Mouse (Mus musculus) heart, postnatal 25 days (tissue): Measurements from ENCODE around the gene Hdac9. TPM values are rescaled to one million over a fixed set of nuclear protein-coding genes. Genes with fewer than 3 reads are reported as not detected.

Source experiments
- DNase-seq: peaks from one replicate; pipeline ENCODE4 v3.0.0; 2022; ENCODE audit warnings: low spot score
- intact Hi-C: fragments of 180-260 bp; cut with DNase I; formaldehyde crosslinking; loops from one replicate; pipeline ENCODE4 v1.15.1; 2025
- total RNA-seq, 2 experiments: library from RNA; stranded (reverse); gene quantifications; 2 replicates each; pipeline ENCODE4 v1.2.3; 2021

Hdac9 gene
- total RNA-seq, 2 experiments from 2014 or later, result 20.5 to 26.8 TPM

DNA sequence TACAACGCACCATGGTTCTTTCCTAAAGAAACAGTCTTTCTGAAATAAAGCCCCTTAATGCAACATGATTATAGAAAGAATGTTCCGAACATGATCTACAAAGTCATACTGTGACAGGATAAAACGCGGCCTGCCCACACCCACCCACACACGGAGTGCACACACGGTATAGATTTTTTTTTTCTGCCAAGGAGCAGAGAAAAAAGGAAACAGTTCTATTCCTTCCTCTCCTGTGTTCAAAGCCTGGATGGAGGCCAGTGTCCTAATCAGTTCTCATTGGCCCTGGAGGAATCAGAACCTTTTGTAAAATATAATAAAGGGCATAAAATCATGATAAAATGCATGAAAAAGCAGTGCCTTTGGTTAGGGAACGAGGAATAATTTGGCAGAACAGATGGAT lies 624.5 kb downstream of the Hdac9 start:
- intact Hi-C loops, result no loop called here
- no peak for DNase-seq

DNA sequence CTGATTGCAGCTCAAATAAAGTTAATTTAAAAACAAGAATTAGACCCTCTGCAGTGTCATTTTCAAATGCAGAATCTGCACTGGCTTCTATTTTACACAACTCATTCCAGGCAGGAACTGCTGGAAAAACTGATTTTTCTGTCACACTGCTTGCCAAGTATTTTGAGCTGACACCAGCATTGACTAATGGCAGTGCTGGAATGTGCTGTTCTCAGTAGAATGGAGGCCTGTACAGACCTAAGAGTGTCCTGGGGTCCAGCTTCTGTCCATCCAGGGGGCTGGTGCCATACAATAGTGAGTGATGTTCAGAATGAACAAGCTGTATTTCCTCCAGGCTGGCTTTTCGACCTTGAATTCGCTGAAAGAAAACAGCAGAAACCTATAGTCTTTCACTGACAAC lies 629.7 kb downstream of the Hdac9 start:
- intact Hi-C loops, result no loop called here
- no peak for DNase-seq

DNA sequence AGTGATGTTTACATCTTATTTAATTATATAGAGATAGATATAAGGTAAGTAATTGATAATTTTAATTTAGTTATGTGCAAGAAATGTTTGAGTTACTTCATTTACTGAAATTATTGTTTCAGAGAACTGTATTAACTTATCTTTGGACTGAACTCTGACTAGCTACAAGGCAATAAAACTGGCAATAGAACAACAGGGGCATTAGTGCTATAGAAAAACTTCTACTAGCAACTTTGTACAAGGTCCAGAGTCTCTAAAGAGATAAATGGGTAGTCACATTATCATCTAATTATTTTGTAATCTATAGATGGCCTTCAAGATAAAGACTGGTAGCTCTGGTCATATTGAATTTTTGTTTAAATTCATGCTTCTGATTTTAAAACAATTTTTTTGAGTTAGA lies 632.0 kb downstream of the Hdac9 start:
- no peak for DNase-seq
- intact Hi-C loops, result no loop called here

DNA sequence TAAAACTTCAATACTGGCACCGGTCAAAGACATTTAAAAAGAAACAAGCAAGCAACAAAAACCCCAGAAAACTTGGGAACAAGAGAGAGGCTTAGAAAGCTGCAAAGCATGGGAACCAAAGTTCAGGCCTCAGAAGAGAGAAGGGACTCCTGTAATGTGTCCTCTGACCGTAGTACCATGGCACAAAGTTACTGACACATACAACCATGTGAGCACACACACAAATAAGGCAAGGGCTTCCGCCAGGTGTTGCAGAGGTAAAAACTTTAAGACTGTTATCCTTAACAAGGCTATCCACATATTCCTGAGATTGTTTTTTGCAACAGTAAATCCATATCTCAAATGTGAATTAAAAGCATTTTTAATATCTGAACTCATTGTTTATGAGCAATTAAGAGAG lies 632.5 kb downstream of the Hdac9 start:
- intact Hi-C loops, result no loop called here
- no peak for DNase-seq

DNA sequence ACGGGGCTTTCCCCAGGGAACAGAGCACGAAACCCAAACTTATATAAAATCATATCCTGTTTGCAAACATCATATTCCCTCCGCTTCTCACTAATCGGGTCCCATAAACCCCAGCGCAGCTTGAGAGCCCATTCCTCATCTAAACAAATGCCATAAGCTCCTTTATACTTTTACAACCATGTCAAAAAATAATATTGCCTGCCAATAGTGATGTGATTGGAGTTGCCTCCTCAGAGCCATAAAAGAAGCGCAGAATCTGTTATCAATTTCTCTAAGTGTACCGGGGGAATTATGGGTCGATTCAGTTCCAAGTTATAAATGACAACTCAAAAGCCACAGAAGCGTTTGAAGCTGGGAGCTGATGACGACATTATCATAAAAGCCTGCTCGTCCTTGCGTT lies 638.1 kb downstream of the Hdac9 start:
- intact Hi-C loops, result no loop called here
- DNase-seq, result no peak

DNA sequence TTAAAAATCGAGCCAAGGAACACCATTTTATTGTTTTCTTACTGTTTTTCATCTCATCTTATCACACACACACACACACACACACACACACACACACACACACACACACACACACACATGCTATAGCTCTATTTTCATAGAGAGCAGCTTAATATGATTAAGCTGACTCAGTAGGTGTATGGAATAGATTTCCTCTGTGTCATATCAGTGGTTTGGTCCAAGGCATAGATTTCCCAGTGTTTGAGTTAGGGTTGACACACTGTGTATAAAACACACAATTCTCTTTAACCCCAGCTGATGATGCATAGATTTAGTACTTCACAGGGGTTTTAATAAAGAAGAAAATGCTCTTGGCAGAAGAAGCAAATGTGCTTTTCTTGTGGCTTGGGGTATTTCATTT lies 643.1 kb downstream of the Hdac9 start:
- DNase-seq, result no peak
- intact Hi-C loops, result no loop called here

DNA sequence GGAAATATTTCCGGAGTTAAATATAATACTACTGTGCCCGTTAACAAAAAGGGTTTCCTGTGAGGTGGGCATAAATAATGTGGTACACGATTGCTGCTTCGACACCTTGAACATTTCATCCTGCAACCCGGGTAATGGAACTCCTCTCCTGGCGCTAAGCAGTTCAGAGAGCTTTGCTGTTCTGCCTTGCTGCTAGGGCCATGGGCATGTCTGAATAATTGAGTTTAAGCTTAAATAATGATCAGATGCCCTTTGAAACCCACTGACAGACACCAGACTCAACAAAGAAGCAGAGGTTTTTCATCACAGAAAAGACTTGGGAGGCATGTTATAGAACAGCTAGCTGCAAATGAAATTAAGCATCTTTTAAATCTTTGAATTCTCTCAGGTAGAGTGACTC lies 646.8 kb downstream of the Hdac9 start:
- intact Hi-C loops, result no loop called here

DNA sequence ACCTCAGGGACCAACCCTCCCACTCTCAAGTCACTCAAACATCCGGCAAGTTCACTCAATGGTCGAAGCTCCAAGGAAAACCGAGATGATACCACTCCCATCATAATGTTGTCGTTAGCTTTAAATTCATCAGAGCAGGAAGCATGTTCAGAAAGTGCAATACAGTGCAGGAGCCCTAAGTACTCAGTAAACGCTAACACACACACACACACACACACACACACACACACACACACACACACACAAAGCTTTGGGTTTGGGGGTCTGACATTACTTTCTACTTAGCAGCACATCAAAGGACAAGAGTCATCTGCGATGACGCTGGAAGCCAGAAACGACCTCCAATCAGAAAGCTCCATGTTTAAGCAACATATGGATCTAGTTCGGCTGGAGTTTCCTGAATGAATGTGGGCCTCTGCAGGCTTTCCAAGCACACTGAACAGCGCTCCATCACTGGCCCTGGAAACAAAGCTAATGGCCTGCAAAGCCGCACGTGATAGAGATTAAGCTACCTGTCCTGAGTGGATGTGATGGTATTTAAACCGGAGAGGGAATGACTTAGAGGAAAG lies 647.3 kb downstream of the Hdac9 start:
- DNase-seq, result no peak
- intact Hi-C loops, result no loop called here

More for the DNA sequence above, 646.8 kb downstream of the Hdac9 start:
- DNase-seq, result no peak

DNA sequence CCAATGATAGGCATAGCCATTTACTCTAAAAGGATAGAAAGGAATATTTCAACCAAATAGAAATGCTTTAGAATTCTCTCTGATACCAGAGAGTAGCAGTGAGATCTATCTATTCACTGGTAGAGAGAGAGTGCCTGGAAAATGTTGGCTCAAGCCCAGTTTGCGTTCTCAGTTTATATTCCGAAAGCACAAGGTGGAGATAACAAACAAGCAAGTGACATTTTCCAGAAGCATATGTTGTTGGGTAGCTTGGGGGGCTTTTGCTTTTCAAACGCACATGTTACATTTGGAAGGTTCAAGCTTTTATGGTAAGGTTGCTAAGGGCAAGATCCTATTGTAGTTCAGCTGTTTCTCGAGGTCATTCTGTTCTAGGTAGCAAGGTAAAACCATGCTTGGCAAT lies 657.2 kb downstream of the Hdac9 start:
- no peak for DNase-seq
- intact Hi-C loops, result no loop called here

DNA sequence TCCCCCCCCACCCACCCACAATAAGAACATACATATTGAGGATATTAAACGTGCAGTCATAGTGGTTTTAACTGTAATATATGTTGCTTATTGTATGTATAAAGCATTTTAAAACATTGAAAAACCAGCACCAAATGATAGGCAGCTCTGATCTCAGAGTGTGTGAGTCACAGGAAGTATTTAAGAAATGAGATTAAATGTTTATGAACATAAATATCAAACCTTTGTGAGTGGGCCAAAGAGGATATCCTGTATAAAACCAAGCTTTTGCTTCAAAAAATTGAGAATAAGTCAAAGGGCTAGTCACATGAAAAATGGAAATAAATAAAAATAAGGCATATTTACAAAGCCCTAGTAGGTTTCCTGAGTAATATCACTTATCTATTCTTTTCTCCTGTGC lies 667.7 kb downstream of the Hdac9 start:
- intact Hi-C loops, result no loop called here
- DNase-seq, result no peak

DNA sequence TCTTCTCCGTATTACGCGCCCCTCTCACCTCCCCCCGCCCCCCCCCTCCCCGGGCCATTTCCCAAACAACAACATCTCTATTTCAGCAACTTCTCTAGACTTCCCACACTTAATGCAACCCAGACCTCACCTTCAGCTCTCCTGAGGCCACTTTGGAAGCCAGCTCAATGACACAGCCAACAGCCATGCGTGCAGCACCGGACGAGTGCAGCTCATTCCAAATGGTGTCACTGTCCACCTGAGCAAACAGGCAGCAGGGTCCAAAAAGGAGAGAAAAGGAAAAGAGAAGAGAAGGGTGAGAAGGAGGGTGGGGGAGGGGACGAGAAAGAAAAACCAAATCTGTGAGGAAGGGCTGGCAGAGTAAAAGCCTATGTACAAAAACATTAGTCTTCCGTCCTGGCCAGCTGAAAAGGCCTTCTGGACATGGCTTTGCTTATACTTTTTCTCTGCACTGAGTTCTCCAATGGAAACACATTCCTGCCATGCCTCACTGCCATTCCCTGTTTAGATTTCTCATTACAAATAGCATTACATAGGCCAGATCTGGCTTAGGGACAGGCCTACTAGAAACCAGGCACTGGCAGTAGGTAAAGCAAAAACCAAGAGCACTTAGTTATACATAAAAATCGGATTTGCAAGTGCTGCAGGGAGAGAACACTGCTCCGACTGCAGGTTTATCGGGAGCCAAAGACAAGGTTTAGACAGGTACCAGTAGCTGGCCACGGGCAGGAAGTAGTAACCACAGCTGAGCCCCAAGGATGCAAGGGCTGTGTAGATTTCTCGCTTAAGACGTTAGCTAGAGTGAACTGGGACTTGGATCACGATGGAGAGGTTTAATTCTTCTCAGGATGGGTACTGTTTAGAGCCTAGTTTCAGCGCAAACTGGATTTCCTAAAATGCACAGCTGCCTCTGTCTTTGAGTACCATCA lies 668.4 kb downstream of the Hdac9 start:
- intact Hi-C loops, result no loop called here
- no peak for DNase-seq

DNA sequence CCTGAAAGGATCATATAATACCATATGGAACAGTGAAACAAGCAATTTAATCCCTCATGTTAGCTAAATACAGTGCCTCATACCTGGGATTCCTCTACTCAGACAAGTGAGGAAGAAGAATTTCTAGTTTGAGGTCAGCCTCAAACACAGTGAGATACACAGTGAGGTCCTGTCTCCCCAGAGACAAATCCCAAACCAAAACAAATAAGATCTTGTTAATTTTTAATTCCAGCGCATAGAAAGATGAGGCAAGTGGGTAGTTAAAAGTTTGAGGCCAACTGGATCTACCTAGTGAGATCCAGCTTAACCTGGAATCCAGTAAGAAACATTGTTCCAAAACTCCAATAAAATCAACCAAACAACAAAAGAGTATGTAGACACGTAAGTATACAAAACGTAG lies 678.1 kb downstream of the Hdac9 start:
- intact Hi-C loops, result no loop called here
- no peak for DNase-seq

DNA sequence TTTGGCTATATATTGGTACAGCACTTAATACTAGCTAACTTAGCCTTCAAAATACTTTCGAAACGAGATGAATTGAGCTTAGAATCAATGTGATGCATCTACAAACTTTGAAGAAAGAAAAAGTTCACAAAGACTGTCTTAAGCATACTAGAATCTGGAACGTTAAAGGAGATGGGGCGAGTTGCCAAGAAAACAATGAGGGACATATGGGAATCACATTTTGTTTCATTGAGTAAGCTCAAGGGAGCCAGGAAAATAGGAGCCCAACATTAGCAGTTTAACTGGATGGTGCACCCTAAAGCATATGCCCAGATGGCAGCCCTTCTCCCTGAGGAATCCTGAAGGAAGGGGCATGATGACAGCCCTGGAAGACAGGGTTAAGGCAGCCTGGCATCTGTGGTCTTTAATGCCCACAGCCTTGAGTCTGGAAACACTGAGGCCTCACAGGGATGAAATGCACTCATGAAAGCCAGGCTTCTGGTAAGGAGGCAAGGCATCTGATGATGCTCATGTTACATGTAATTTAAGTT lies 685.2 kb downstream of the Hdac9 start:
- intact Hi-C loops, result no loop called here
- no peak for DNase-seq

DNA sequence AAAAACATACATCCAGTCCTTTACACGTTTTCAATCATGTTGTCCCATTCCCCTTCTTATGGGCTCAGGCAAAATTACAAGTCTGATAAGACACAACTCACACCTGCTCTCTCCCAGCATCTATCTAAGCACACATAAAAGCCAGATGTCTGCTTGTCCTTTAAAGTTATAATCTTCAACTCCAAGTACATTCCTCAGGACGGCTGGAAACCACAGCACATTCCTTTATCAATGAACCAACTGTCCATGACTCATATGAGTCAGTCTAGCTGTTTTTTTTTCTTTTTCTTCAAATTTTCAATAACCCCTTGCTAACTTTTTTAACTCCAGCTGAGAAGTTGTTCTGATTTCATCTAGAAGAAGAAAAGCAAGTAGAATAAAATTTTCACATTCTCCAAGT lies 692.4 kb downstream of the Hdac9 start:
- intact Hi-C loops, result no loop called here
- no peak for DNase-seq

DNA sequence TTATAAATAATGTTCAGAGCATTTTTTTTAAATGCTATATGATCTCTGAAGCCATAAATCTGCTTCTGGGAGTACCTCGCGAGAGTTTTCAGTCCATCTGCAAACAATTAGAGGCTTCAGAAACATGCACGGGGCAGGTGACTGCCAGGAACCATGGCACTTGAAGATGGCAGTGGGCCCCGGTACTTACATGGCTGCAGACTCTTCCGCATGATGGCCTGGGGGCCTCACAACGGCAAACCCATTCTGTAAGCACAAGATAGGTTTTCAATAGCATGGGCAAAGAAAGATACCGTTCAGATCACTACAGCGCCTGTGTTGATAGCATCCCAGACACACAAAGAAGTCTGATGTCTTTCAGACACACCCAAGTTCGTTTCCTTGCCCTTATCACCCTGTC lies 695.9 kb downstream of the Hdac9 start:
- intact Hi-C loops, result no loop called here
- no peak for DNase-seq

DNA sequence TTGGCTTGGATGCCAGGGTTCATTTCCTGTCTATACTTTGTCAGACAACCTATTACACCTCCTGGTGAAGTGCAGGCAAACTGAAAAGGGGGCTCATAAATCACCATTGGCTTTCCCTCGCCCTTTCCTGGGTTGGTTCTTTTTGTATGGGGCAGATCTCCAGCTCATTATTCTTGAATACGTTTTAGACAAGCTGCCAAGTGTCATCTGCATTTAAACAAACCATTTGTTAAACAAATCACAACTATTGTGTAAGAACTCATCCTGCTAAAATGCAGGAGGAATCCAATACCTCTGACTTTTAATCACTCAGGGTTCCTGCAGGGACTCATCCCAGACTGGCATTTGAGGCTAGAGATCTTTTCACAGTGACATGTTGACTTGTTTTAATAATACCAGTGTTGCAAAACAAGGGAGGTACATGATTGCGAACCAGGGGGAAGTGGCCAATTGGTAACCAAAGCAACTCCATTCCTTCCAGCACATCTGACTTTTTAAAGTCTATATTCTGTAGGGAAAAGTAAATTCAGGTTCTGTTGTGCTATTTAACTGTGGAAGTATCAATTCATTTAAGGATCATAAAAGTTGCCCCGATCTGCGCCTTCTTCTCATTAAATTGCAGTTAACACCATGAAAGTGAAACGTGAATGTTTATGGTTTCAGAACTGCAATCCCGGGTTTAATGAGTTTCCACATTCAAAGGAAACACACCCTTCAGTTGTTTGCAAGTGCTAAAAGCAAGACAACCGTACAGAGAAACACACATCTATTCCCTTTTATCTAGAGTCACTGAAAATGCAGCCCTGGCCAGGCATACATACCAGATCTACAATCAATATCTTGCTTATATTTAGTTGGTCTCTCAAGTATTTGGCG lies 696.6 kb downstream of the Hdac9 start:
- intact Hi-C loops, result no loop called here
- DNase-seq, result no peak

DNA sequence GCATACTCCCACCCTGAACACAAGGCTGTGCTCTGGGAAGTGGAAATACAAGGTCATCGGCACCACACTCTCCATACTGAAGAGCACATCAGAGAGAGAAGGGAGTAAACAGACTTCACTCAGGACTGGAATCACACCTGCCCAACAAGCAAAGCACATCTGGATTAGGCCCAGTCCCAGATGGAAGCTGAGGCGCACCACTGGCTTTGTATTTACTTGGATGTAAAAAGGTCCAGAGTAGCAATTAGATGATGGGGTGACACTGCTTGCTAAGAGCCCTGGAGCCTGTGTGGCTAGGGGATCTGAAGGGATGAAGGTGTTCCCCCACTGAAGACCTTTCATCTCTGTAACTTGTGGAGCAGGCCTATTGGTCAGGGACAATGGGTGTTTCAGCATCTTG lies 698.3 kb downstream of the Hdac9 start:
- DNase-seq, result no peak
- intact Hi-C loops, result no loop called here

DNA sequence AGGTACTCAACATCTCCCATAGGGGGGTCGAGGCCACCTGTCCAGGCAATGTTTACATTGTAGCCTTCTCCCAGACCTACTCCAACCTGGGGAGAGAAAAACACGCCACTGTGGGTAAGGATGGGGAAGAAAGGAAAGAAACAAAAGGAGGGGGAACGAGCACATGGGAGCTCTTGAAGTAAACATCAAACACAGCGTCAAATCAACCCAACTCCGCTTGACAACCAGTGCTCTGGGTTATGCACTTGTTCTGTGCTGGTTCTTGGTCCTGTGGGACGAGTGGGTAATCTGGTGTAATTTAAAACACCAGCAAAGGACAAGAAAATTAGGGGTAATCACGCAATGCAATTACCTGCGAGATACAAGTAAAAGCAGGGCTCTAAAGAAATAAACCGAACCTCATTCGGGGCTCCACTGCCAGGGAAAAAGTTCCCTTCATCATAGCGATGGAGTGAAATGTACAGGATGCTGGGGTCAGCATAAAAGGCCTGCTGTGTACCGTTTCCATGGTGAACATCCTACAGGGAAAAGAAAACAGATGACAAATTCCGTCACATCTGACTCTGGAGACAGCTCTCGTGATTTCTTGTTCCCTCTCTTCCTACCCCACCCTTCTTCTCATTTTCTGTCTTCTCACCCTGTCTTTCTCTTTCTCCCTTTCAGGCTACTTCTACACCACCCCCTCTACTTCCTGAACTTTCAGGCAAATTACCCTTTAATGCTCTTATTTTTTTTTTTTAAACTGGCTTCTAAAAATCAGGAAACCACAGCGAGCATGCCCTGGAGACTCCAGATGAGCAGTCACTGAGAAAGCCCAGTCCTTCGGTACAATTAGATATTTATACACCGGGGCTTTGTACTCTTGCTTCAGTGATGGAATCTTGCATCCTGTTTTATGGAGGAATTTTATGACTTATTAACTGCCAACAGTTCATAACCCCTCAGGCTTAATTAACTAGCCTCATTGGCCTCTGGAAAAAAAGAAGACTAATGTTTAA lies 701.6 kb downstream of the Hdac9 start:
- DNase-seq, result no peak
- intact Hi-C loops, result no loop called here

DNA sequence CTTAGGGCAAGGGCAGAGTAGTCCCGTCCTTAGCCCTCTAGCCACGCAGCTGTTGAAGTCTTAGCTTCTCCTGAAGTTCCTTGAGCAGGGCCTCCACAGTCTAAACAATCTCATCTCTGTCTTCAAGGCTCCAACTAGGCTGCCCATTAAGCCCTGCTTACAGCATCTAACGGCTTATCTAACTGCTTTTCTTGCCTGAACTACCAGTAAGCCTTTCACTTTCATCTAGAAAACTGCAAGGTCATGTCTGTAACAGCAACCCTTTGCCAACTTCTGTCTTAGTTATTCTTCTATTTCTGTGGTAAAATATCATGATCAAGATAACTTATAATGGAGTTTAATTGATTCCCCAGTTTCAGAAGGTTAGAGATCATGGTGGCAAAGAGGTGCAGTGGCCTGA lies 704.7 kb downstream of the Hdac9 start:
- intact Hi-C loops, result no loop called here
- no peak for DNase-seq
